Mouse (Mus musculus) small intestine, adult 2 months (tissue): ENCODE measurements around the gene Gm44511.

Experiments used
- CTCF ChIP-seq: fragments of 200-500 bp; IDR thresholded peaks from 2 replicates; pipeline ENCODE4 v1.5.1; 2012; ENCODE audit warnings: low read depth, mild to moderate bottlenecking, control low read depth, inconsistent platforms, low read length, moderate library complexity, mixed read lengths; ENCODE audit not compliant: insufficient replicate concordance, insufficient read length; ENCODE audit errors: extremely low read depth
- POLR2A ChIP-seq: fragments of 200-500 bp; IDR thresholded peaks from 2 replicates; pipeline ENCODE4 v1.6.1; 2012; ENCODE audit warnings: low read depth, mild to moderate bottlenecking, control low read depth, inconsistent platforms, low read length, moderate library complexity

GRCm38 (mm10) chr6:128734896-128735295 lies 91.2 kb downstream of the Gm44511 start:
- TF ChIP-seq POLR2A (no peak), CTCF (no peak)
